Mouse (Mus musculus) MEL (cell line): Measurements from ENCODE around the gene U90926. TPM values are rescaled to one million over a fixed set of nuclear protein-coding genes. Genes with fewer than 3 reads are reported as not detected.

Experiments used
- DNase-seq: peaks from one replicate; pipeline ENCODE4 v3.0.0; 2011; ENCODE audit warnings: low read depth, low spot score
- H3K27ac ChIP-seq: 2 replicates; pipeline ENCODE4 v1.5.1; 2012; ENCODE audit warnings: low read depth, mild to moderate bottlenecking, control low read depth, low read length, moderate library complexity; ENCODE audit not compliant: control insufficient read depth
- H3K27me3 ChIP-seq, 2 experiments: fragments of 150-350 bp in 1 of 2; sonication (generic) in 1 of 2; 2 replicates each; pipeline ENCODE4 v1.6.1; 2012; ENCODE audit warnings: low read length in 2 of 2, mild to moderate bottlenecking in 2 of 2, improper control_type of control experiment in 1 of 2, moderate library complexity in 1 of 2; ENCODE audit not compliant: insufficient read depth in 2 of 2, control insufficient read depth in 1 of 2
- H3K36me3 ChIP-seq, 2 experiments: 2 replicates each; pipeline ENCODE4 v1.6.1; 2012 to 2014; ENCODE audit warnings: low read length in 2 of 2, improper control_type of control experiment in 1 of 2, inconsistent platforms in 1 of 2, mild to moderate bottlenecking in 1 of 2; ENCODE audit not compliant: insufficient read depth in 2 of 2, control insufficient read depth in 1 of 2
- H3K4me1 ChIP-seq, 2 experiments: fragments of 150-350 bp in 1 of 2; sonication (generic) in 1 of 2; 2 replicates each; pipeline ENCODE4 v1.6.1; 2012; ENCODE audit warnings: low read length in 2 of 2, improper control_type of control experiment in 1 of 2, mild to moderate bottlenecking in 1 of 2; ENCODE audit not compliant: insufficient read depth in 2 of 2, control insufficient read depth in 1 of 2
- H3K4me3 ChIP-seq, 2 experiments: fragments of 150-350 bp in 1 of 2; sonication (generic) in 1 of 2; 2 replicates each; pipeline ENCODE4 v1.5.1; 2012; ENCODE audit warnings: low read depth in 2 of 2, low read length in 2 of 2, mild to moderate bottlenecking in 2 of 2, moderate library complexity in 2 of 2, control low read depth in 1 of 2, improper control_type of control experiment in 1 of 2; ENCODE audit not compliant: control insufficient read depth in 1 of 2, insufficient read depth in 1 of 2
- H3K79me2 ChIP-seq: 2 replicates; pipeline ENCODE4 v1.6.1; 2012; ENCODE audit warnings: mild to moderate bottlenecking, low read length, moderate library complexity; ENCODE audit not compliant: control insufficient read depth, poor library complexity, insufficient read depth
- H3K9ac ChIP-seq: 2 replicates; pipeline ENCODE4 v1.6.1; 2012; ENCODE audit warnings: low read depth, mild to moderate bottlenecking, control low read depth, low read length, moderate library complexity; ENCODE audit not compliant: control insufficient read depth, poor library complexity, severe bottlenecking
- H3K9me3 ChIP-seq: fragments of 150-350 bp; sonication (generic); replicated peaks from 2 replicates; pipeline ENCODE4 v1.6.1; 2012; ENCODE audit warnings: mild to moderate bottlenecking, low read length, improper control_type of control experiment, moderate library complexity; ENCODE audit not compliant: insufficient read depth
- BHLHE40 ChIP-seq: IDR thresholded peaks from 2 replicates; pipeline ENCODE4 v1.6.1; 2012; ENCODE audit warnings: low read depth, mild to moderate bottlenecking, inconsistent platforms, low read length, improper control_type of control experiment, borderline replicate concordance
- CHD2 ChIP-seq: IDR thresholded peaks from 2 replicates; pipeline ENCODE4 v1.6.1; 2011; ENCODE audit warnings: low read length, improper control_type of control experiment
- E2F4 ChIP-seq: IDR thresholded peaks from 2 replicates; pipeline ENCODE4 v1.6.1; 2011; ENCODE audit warnings: low read depth, low read length, improper control_type of control experiment, borderline replicate concordance
- ELF1 ChIP-seq: IDR thresholded peaks from 2 replicates; pipeline ENCODE4 v1.6.1; 2014; ENCODE audit warnings: low read depth, mild to moderate bottlenecking, inconsistent platforms, low read length, improper control_type of control experiment, moderate library complexity
- ETS1 ChIP-seq: IDR thresholded peaks from 2 replicates; pipeline ENCODE4 v1.6.1; 2012; ENCODE audit warnings: low read depth, mild to moderate bottlenecking, inconsistent platforms, low read length, improper control_type of control experiment, moderate library complexity
- GATA1 ChIP-seq: IDR thresholded peaks from 2 replicates; pipeline ENCODE4 v1.6.1; 2011; ENCODE audit warnings: low read depth, low read length, improper control_type of control experiment
- JUND ChIP-seq: IDR thresholded peaks from 2 replicates; pipeline ENCODE4 v1.6.1; 2011; ENCODE audit warnings: low read depth, mild to moderate bottlenecking, improper control_type of control experiment, low read length
- MAFK ChIP-seq: IDR thresholded peaks from 2 replicates; pipeline ENCODE4 v1.6.1; 2011; ENCODE audit warnings: low read depth, mild to moderate bottlenecking, low read length, improper control_type of control experiment, borderline replicate concordance
- MAX ChIP-seq: IDR thresholded peaks from 2 replicates; pipeline ENCODE4 v1.6.1; 2011; ENCODE audit warnings: low read length, improper control_type of control experiment
- MAZ ChIP-seq: IDR thresholded peaks from 2 replicates; pipeline ENCODE4 v1.6.1; 2012; ENCODE audit warnings: low read depth, mild to moderate bottlenecking, inconsistent platforms, low read length, improper control_type of control experiment
- MEF2A ChIP-seq: IDR thresholded peaks from 2 replicates; pipeline ENCODE4 v1.6.1; 2014; ENCODE audit warnings: low read depth, mild to moderate bottlenecking, inconsistent platforms, low read length, improper control_type of control experiment; ENCODE audit not compliant: poor library complexity, insufficient replicate concordance, severe bottlenecking; ENCODE audit errors: extremely low read depth
- MXI1 ChIP-seq: IDR thresholded peaks from 2 replicates; pipeline ENCODE4 v1.6.1; 2011; ENCODE audit warnings: mild to moderate bottlenecking, low read depth, low read length, improper control_type of control experiment
- MYC ChIP-seq: IDR thresholded peaks from 2 replicates; pipeline ENCODE4 v1.6.1; 2011; ENCODE audit warnings: low read depth, mild to moderate bottlenecking, low read length, improper control_type of control experiment, moderate library complexity
- POLR2A ChIP-seq, 2 experiments: IDR thresholded peaks; 2 replicates each; pipeline ENCODE4 v1.6.1; 2011 to 2012; ENCODE audit warnings: low read length in 2 of 2, mild to moderate bottlenecking in 2 of 2, control low read depth in 1 of 2, improper control_type of control experiment in 1 of 2, low read depth in 1 of 2, moderate library complexity in 1 of 2; ENCODE audit not compliant: control insufficient read depth in 1 of 2, insufficient read depth in 1 of 2, poor library complexity in 1 of 2
- POLR2AphosphoS2 ChIP-seq: IDR thresholded peaks from 2 replicates; pipeline ENCODE4 v1.6.1; 2011; ENCODE audit warnings: low read length, improper control_type of control experiment
- SMC3 ChIP-seq: IDR thresholded peaks from 2 replicates; pipeline ENCODE4 v1.6.1; 2011; ENCODE audit warnings: low read depth, low read length, improper control_type of control experiment
- TAL1 ChIP-seq: IDR thresholded peaks from 2 replicates; pipeline ENCODE4 v1.6.1; 2012; ENCODE audit warnings: mild to moderate bottlenecking, inconsistent platforms, low read length, moderate library complexity, mixed read lengths
- TCF12 ChIP-seq: IDR thresholded peaks from 2 replicates; pipeline ENCODE4 v1.6.1; 2014; ENCODE audit warnings: low read depth, mild to moderate bottlenecking, inconsistent platforms, low read length, improper control_type of control experiment, moderate library complexity
- USF2 ChIP-seq, 2 experiments: IDR thresholded peaks; 2 replicates each; pipeline ENCODE4 v1.6.1; 2011 to 2012; ENCODE audit warnings: improper control_type of control experiment in 2 of 2, low read length in 2 of 2, borderline replicate concordance in 1 of 2, inconsistent platforms in 1 of 2, low read depth in 1 of 2, mild to moderate bottlenecking in 1 of 2; ENCODE audit not compliant: insufficient read depth in 1 of 2
- ZC3H11A ChIP-seq: IDR thresholded peaks from 2 replicates; pipeline ENCODE4 v1.6.1; 2012; ENCODE audit warnings: low read depth, mild to moderate bottlenecking, inconsistent platforms, low read length, improper control_type of control experiment
- ZKSCAN1 ChIP-seq: IDR thresholded peaks from 2 replicates; pipeline ENCODE4 v1.6.1; 2012; ENCODE audit warnings: low read depth, mild to moderate bottlenecking, inconsistent platforms, low read length, improper control_type of control experiment, moderate library complexity
- ZNF384 ChIP-seq: IDR thresholded peaks from 2 replicates; pipeline ENCODE4 v1.6.1; 2012; ENCODE audit warnings: low read depth, mild to moderate bottlenecking, inconsistent platforms, low read length, improper control_type of control experiment
- polyA plus RNA-seq, 2 experiments: library from polyadenylated mRNA; stranded (reverse) in 1 of 2; unstranded in 1 of 2; fragments of >175 nt in 1 of 2; fragments of >200 nt in 1 of 2; gene quantifications; 2 replicates each; pipeline versions ENCODE4 v1.2.1 to v1.2.4; 2012; ENCODE audit warnings: low replicate concordance in 2 of 2, low read depth in 1 of 2; ENCODE audit not compliant: insufficient read length in 2 of 2, insufficient read depth in 1 of 2, missing spikeins in 1 of 2
- total RNA-seq: library from RNA; depleted of rRNA; stranded (reverse); fragments of 300-350 nt; gene quantifications from 2 replicates; pipeline ENCODE4 v1.2.3, GENCODE M21; 2012

Gene U90926
- total and polyA plus RNA-seq, 3 experiments: not detected

- Histone ChIP-seq H3K9ac (no peak overlapping the region), H3K4me3 (peak overlapping the region in 1 of 2 experiments; percentile 36; a peak in 2 of 4 replicates), H3K27me3 (no peaks in the 10 kb centered on the region; a peak in 1 of 4 replicates), H3K27ac (no peak overlapping the region), H3K79me2 (no peaks in the 10 kb centered on the region), H3K4me1 (peaks cover 0 to 20% of the 10 kb centered on the region in 2 experiments; a peak in 2 of 4 replicates), H3K36me3 (peaks cover 0 to 14% of the 10 kb centered on the region in 2 experiments; a peak in 2 of 4 replicates), H3K9me3 (no peaks in the 10 kb centered on the region)
- DNase-seq: peak; percentile 64
- TF ChIP-seq POLR2A (IDR thresholded peaks at IDR 0.05; ENCODE audit: control insufficient read depth in 1 of 2, insufficient read depth in 1 of 2, low read depth in 1 of 2, low read length in 2 of 2, poor library complexity in 1 of 2): no peak
- 0 out of 2 replicates have a peak, but pooled peaks have one; percentile 28 for TF ChIP-seq ELF1
Measured at GRCm38 (mm10) chr5:92218915-92219793, 3.9 kb upstream of the U90926 start.

- Histone ChIP-seq H3K27me3 (no peaks in the 10 kb centered on the region; a peak in 1 of 4 replicates), H3K79me2 (no peaks in the 10 kb centered on the region), H3K4me1 (peaks cover 0 to 3% of the 10 kb centered on the region in 2 experiments; a peak in 1 of 4 replicates), H3K4me3 (no peak overlapping the region), H3K9me3 (no peaks in the 10 kb centered on the region), H3K36me3 (no peaks in the 10 kb centered on the region), H3K27ac (no peak overlapping the region), H3K9ac (no peak overlapping the region)
- TF ChIP-seq ZKSCAN1 (no peak), ZC3H11A (no peak), MAZ (no peak), POLR2AphosphoS2 (no peak), USF2 (IDR thresholded peaks at IDR 0.05; ENCODE audit: borderline replicate concordance in 1 of 2, insufficient read depth in 1 of 2, low read depth in 1 of 2, low read length in 2 of 2) (no peak), MYC (no peak), CHD2 (no peak), MAFK (no peak), E2F4 (no peak), JUND (no peak), ZNF384 (no peak)
- DNase-seq: no peak
Measured at GRCm38 (mm10) chr5:92212231-92212630, 3.0 kb downstream of the U90926 start.

GRCm38 (mm10) chr5:92210205-92210604 is 5.0 kb downstream of the U90926 start:
- Histone ChIP-seq H3K4me3 (no peak overlapping the region), H3K27ac (no peak overlapping the region), H3K36me3 (peaks cover 0 to 7% of the 10 kb centered on the region in 2 experiments; a peak in 2 of 4 replicates), H3K9me3 (no peaks in the 10 kb centered on the region), H3K9ac (no peak overlapping the region), H3K79me2 (no peaks in the 10 kb centered on the region), H3K4me1 (peaks cover 4 to 14% of the 10 kb centered on the region in 2 experiments; a peak in 3 of 4 replicates), H3K27me3 (no peaks in the 10 kb centered on the region; a peak in 1 of 4 replicates)
- no peak for DNase-seq
- no peak for TF ChIP-seq SMC3
- 0 out of 2 replicates have a peak, but pooled peaks have one; percentile 10 for TF ChIP-seq TAL1
- TF ChIP-seq GATA1: 0 out of 2 replicates have a peak, but pooled peaks have one; percentile 39
- peak; percentile 91 for TF ChIP-seq BHLHE40
- peak; percentile 68 for TF ChIP-seq MAX
- no peak for TF ChIP-seq ETS1
- TF ChIP-seq MXI1: peak; percentile 51; the same call in 1 of the 2 replicates
- 0 out of 2 replicates have a peak, but pooled peaks have one; percentile 10 for TF ChIP-seq TCF12
- no peak for TF ChIP-seq MEF2A
- no peak for TF ChIP-seq USF2 (IDR thresholded peaks at IDR 0.05; ENCODE audit: borderline replicate concordance in 1 of 2, insufficient read depth in 1 of 2, low read depth in 1 of 2, low read length in 2 of 2)
